Mouse (Mus musculus): ENCODE results near the gene Galnt17.

Gene Galnt17

GRCm38 (mm10) chr5:131117391-131118040 is 190.8 kb downstream of the Galnt17 start:
- no peak for DNase-seq

GRCm38 (mm10) chr5:131113850-131114470 is 194.3 kb downstream of the Galnt17 start:
- peak; percentile 73 for DNase-seq

GRCm38 (mm10) chr5:131107188-131107587 is 201.1 kb downstream of the Galnt17 start:
- DNase-seq: no peak

GRCm38 (mm10) chr5:131096824-131097223 is 211.5 kb downstream of the Galnt17 start:
- DNase-seq: no peak

- no peak for DNase-seq
Measured at GRCm38 (mm10) chr5:131095635-131096034, 212.7 kb downstream of the Galnt17 start.

GRCm38 (mm10) chr5:131094771-131095170 is 213.5 kb downstream of the Galnt17 start:
- no peak for DNase-seq

- DNase-seq: no peak
Measured at GRCm38 (mm10) chr5:131094138-131094537, 214.2 kb downstream of the Galnt17 start.

- peak; percentile 84 for DNase-seq
Measured at GRCm38 (mm10) chr5:131089876-131090275, 218.4 kb downstream of the Galnt17 start.

- no peak for DNase-seq
Measured at GRCm38 (mm10) chr5:131088866-131089265, 219.4 kb downstream of the Galnt17 start.

GRCm38 (mm10) chr5:131083072-131083657 is 225.1 kb downstream of the Galnt17 start:
- DNase-seq: peak; percentile 17

- no peak for DNase-seq
Measured at GRCm38 (mm10) chr5:131077682-131078081, 230.6 kb downstream of the Galnt17 start.

GRCm38 (mm10) chr5:131075795-131076194 is 232.5 kb downstream of the Galnt17 start:
- DNase-seq: no peak

- no peak for DNase-seq
Measured at GRCm38 (mm10) chr5:131074295-131074694, 234.0 kb downstream of the Galnt17 start.

GRCm38 (mm10) chr5:131065174-131065573 is 243.1 kb downstream of the Galnt17 start:
- DNase-seq: peak; percentile 90

GRCm38 (mm10) chr5:131048505-131048904 is 259.8 kb downstream of the Galnt17 start:
- no peak for DNase-seq

- DNase-seq: no peak
Measured at GRCm38 (mm10) chr5:131043130-131043529, 265.2 kb downstream of the Galnt17 start.

- no peak for DNase-seq
Measured at GRCm38 (mm10) chr5:131040441-131040840, 267.9 kb downstream of the Galnt17 start.

GRCm38 (mm10) chr5:131039611-131040313 is 268.5 kb downstream of the Galnt17 start:
- no peak for DNase-seq

GRCm38 (mm10) chr5:131024506-131024905 is 283.8 kb downstream of the Galnt17 start:
- DNase-seq: peak; percentile 73

- no peak for DNase-seq
Measured at GRCm38 (mm10) chr5:131022396-131022993, 285.8 kb downstream of the Galnt17 start.

GRCm38 (mm10) chr5:131020936-131021335 is 287.4 kb downstream of the Galnt17 start:
- DNase-seq: peak; percentile 46

- DNase-seq: no peak
Measured at GRCm38 (mm10) chr5:131019346-131019965, 288.8 kb downstream of the Galnt17 start.

GRCm38 (mm10) chr5:131016066-131016465 is 292.2 kb downstream of the Galnt17 start:
- DNase-seq: no peak

Data from layer of hippocampus, adult 9-11 months (tissue).